Mouse (Mus musculus) thymus, adult 2 months (tissue): ENCODE results near the gene Dleu7.

ENCODE experiments used
- CTCF ChIP-seq: fragments of 200-500 bp; IDR thresholded peaks from 2 replicates; pipeline ENCODE4 v1.5.1; 2012; ENCODE audit warnings: mild to moderate bottlenecking, control low read depth, low read length, moderate library complexity, borderline replicate concordance; ENCODE audit not compliant: control insufficient read depth, poor library complexity, insufficient read depth; ENCODE audit errors: extremely low read depth
- POLR2A ChIP-seq: fragments of 200-500 bp; IDR thresholded peaks from 2 replicates; pipeline ENCODE4 v1.6.1; 2012; ENCODE audit warnings: mild to moderate bottlenecking, low read length, control low read depth, moderate library complexity; ENCODE audit not compliant: control insufficient read depth, poor library complexity, insufficient read depth; ENCODE audit errors: extremely low read depth

- TF ChIP-seq POLR2A: no peak
- TF ChIP-seq CTCF: no peak
These were observed 32.1 kb upstream of the Dleu7 start for GRCm38 (mm10) chr14:62324943-62325342.
